Mouse (Mus musculus) bone marrow, adult 2 months (tissue): Measurements from ENCODE around the gene C1qtnf7. TPM values are rescaled to one million over a fixed set of nuclear protein-coding genes. Genes with fewer than 3 reads are reported as not detected.

ENCODE experiments used
- H3K27ac ChIP-seq: fragments of 200-500 bp; 2 replicates; pipeline ENCODE4 v1.5.1; 2012; ENCODE audit warnings: low read depth, mild to moderate bottlenecking, control low read depth, inconsistent platforms, low read length; ENCODE audit not compliant: control insufficient read depth, poor library complexity, insufficient read depth
- H3K4me1 ChIP-seq: fragments of 200-500 bp; 2 replicates; pipeline ENCODE4 v1.6.1; 2011; ENCODE audit warnings: low read length; ENCODE audit not compliant: control insufficient read depth, insufficient read depth
- H3K4me3 ChIP-seq: fragments of 200-500 bp; replicated peaks from 2 replicates; pipeline ENCODE3; 2011; ENCODE audit warnings: mild to moderate bottlenecking, low read depth, low read length, control low read depth; ENCODE audit not compliant: control insufficient read depth
- CTCF ChIP-seq: fragments of 200-500 bp; IDR thresholded peaks from 2 replicates; pipeline ENCODE4 v1.5.1; 2011; ENCODE audit warnings: low read length, control low read depth; ENCODE audit not compliant: control insufficient read depth, insufficient read depth
- POLR2A ChIP-seq: fragments of 200-500 bp; IDR thresholded peaks from 2 replicates; pipeline ENCODE4 v1.6.1; 2011; ENCODE audit warnings: low read depth, mild to moderate bottlenecking, control low read depth, low read length, borderline replicate concordance; ENCODE audit not compliant: control insufficient read depth
- WGBS: fragments of 180-500 bp; shearing (Covaris S2); methylation state at CpG from one replicate; pipeline ENCODE4 v1.1.7; 2018; 5-methylcytosine and 5-hydroxymethylcytosine counted together
- polyA plus RNA-seq: library from polyadenylated mRNA; stranded (reverse); fragments of >200 nt; gene quantifications from 2 replicates; pipeline ENCODE4 v1.2.4, GENCODE M21; 2011; ENCODE audit warnings: low replicate concordance; ENCODE audit not compliant: missing spikeins, insufficient read depth, insufficient read length

The C1qtnf7 gene
- polyA plus RNA-seq, 1 experiment, result not detected

DNA sequence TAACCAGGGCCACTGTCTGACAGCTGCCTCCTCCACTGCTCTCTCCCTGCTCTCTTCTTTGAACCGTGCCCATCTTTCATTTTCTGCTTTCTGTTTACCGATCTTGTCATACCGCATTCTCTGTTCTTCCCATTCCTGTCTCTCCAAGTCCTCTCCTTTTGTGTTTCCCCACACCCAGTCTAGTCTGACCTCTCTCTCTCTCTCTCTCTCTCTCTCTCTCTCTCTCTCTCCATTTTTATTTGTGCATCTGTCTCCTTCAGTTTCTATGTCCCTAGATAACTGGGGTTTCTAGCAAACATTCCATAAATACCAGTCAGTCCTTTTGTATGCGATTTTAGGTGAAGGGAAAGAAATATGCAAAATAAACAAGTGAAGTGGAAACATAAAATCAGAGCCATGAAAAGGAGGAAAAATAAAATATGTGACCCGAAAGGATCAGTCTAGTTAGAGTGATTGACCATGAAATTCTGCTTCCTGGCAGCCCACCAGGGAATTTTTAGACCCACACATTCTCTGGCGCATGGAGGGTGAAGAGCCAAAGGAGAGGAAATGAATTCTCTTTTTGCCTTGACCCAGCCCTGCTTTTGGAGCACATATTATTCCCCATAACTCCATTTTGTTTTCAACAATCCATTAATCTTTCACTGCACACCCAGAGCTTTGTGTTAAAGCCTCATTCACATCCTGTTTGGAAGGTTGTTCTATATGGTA lies 11.7 kb downstream of the C1qtnf7 start:
- 80% methylated on average over 6 of the region's 6 CpGs for WGBS
- H3K4me1 ChIP-seq, result no peaks in the 10 kb centered on the region
- H3K4me3 ChIP-seq, result no peak overlapping the region
- no peak for TF ChIP-seq POLR2A
- TF ChIP-seq CTCF, result no peak
- H3K27ac ChIP-seq, result no peak overlapping the region

DNA sequence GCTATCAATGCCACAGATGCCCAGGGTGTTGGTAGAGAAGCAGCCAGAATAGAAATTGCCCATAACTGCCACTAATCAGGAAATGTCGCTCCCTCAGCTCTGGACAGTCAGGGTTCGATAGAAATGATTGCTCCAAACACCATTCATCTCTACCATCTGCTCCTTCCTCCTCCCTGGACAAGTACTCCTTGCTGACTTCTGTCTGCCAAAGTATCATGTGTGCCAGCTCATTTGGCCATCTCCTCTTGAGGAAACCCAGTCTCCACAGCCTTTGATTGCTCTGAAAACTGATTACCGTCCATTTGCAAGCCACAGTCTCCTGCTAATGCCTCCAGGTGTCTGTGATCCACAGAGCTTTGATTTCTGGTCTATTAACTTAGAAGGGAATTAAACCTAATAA lies 14.8 kb downstream of the C1qtnf7 start:
- Histone ChIP-seq H3K4me3 (no peak overlapping the region), H3K27ac (no peak overlapping the region), H3K4me1 (no peaks in the 10 kb centered on the region)
- no peak for TF ChIP-seq CTCF
- TF ChIP-seq POLR2A, result no peak
- 89% methylated on average over 3 of the region's 3 CpGs for WGBS

DNA sequence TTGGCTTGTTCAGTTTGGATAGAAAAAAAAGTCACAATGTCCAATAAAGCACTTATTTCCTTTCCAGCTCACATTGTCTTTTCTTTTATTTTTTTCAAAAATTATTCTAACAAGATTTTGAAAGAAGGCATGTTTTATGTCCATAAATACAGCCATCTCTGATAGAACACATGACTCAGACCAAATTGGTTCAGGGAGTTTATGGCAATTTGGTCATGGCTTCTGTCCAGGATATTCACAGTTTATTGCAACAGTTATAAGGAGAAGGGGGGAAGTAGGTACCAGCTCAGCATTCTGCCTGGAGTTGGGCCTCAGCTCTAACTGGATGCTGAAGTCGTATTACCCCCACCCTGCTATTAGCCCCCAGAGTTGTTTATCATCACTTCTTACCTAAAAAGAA lies 15.5 kb downstream of the C1qtnf7 start:
- Histone ChIP-seq H3K4me3 (no peak overlapping the region), H3K4me1 (no peaks in the 10 kb centered on the region), H3K27ac (no peak overlapping the region)
- TF ChIP-seq CTCF, result no peak
- TF ChIP-seq POLR2A, result no peak
- WGBS, result 82% methylated on average over 1 of the region's 1 CpGs

DNA sequence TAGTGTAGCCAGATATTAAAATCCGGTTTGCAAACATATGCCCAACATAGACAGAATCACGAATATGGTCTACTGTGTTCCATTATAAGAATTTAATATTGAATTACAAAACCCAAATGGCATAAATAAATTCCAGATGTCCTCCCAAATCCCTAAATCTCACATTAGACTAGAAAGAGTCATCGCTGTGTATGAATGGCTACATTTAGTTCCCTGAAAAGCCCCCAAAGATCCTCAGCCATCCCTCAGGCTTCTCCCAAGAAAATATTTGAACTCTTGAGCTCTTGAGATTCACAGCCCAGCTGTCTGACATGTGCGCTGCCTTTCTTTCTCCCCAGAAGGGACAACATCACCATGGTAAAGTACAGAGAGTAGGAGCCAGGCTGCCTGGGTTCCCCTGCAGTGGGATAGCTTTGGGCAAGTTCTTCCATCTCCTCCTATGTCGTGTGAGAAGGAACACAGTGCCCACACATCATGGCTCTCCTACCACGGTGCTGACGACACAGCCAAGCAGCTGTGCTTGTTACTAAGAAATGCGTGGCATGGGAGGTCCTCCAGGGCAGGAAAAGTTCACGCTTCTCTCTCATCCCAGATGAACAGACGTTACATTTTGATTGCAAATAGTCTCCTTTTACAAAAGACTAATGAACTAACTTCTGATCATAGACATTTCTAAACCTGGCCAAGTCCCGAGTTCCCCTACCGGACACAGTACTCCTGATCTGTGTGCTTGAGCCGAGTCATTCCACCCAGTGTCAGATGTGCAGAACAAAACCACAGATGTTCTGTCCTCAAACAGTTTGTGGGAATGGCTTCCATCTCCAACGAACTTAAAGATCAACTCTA lies 23.2 kb downstream of the C1qtnf7 start:
- Histone ChIP-seq H3K4me3 (no peak overlapping the region), H3K4me1 (no peaks in the 10 kb centered on the region), H3K27ac (no peak overlapping the region)
- WGBS, result 73% methylated on average over 14 of the region's 14 CpGs
- no peak for TF ChIP-seq CTCF

DNA sequence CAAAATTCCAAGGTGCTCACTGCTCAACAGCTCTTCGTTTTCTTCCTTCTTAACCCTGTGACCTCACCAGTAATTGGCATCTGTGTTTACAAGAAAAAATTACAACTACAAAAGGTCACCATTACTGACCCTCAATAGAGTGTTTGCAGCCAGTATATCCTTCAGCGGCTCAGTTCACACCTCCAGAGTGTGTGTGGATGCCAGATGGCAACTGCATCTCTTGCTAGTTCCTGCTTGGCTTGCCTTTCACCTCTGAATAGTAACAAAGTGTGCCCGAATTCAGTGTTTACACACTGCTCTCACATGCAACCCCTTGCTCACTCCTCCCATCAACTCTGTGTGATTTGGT lies 23.8 kb downstream of the C1qtnf7 start:
- H3K4me3 ChIP-seq, result no peak overlapping the region
- H3K4me1 ChIP-seq, result no peaks in the 10 kb centered on the region
- H3K27ac ChIP-seq, result no peak overlapping the region
- TF ChIP-seq POLR2A (no peak), CTCF (no peak)
- 40% methylated on average over 3 of the region's 3 CpGs for WGBS

DNA sequence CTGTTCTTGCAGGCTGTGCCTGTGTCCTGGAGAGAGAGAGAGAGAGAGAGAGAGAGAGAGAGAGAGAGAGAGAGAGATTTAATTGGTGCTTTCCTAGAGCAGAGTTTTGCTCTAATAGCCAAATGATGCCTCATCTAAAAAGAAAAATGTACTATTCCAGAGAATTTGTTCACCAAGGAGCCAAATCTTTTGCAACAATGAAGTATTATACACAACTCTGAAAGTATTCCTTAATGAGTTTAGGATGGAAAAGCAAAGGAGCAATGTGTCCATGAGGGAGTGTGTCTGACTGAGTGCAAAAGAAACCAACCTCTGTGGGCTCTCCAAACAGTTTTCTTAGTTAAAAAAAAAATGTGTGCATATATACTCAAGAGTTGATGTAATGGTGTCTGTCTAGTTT lies 24.5 kb downstream of the C1qtnf7 start:
- TF ChIP-seq POLR2A (no peak), CTCF (no peak)
- Histone ChIP-seq H3K4me1 (no peaks in the 10 kb centered on the region), H3K27ac (no peak overlapping the region), H3K4me3 (no peak overlapping the region)

DNA sequence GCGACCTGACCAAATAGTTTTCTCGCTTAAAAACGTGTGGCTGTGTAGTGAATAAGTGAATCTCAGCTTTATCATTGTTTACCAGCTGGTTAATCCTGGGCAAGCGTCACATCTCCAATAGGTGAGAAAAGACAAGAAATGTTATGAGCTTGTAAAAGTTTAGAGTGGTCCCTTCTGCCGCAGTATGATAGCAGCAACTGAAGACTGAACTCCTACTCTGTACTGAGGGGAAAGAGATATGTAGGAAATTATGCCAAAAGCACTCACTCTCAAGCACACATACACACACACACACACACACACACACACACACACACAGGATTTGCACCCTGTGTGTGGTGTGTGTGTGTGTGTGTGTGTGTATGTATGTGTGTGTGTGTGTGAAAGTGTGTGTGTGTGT lies 26.2 kb downstream of the C1qtnf7 start:
- Histone ChIP-seq H3K4me1 (no peaks in the 10 kb centered on the region), H3K27ac (no peak overlapping the region), H3K4me3 (no peak overlapping the region)
- 85% methylated on average over 5 of the region's 5 CpGs for WGBS
- no peak for TF ChIP-seq CTCF
- TF ChIP-seq POLR2A, result no peak

DNA sequence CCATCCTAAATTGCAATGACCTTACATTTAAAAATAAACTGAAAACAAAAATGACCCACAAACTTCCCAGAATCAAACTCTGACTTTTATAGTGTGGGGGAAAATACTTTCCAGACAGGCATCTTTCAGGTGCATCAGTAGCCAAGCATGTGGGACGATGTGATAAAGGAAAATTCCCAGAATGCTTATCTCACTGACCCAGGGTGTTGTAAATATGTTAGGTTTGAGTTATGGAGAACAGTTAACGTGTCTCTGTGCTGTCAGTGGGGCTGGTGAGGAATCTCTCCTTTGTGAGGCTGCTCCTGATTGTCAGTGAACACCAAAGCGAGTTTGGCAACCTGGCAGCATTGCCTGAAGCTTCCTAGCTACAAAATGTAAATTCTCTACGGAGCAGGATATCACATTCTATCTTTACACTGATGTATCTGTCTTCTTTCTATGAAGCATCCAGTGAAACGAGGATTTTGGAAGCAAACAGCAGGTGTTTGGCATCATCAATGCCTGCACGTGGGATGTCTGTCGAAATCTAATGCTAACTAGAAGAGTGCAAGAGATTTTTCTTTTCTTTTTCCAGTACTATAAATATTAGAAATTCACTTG lies 27.0 kb downstream of the C1qtnf7 start:
- no peaks in the 10 kb centered on the region for H3K4me1 ChIP-seq
- no peak for TF ChIP-seq POLR2A
- no peak for TF ChIP-seq CTCF
- no peak overlapping the region for H3K27ac ChIP-seq
- 66% methylated on average over 7 of the region's 7 CpGs for WGBS
- H3K4me3 ChIP-seq, result no peak overlapping the region
